Mouse (Mus musculus) small intestine, adult 2 months (tissue): ENCODE data around the gene Ctss. TPM values are rescaled to one million over a fixed set of nuclear protein-coding genes. Genes with fewer than 3 reads are reported as not detected.

Experiments used
- H3K27ac ChIP-seq: fragments of 200-500 bp; 2 replicates; pipeline ENCODE4 v1.5.1; 2012; ENCODE audit warnings: low read depth, low read length, control low read depth, inconsistent platforms; ENCODE audit not compliant: insufficient read depth
- H3K27me3 ChIP-seq: fragments of 200-500 bp; 2 replicates; pipeline ENCODE4 v1.6.1; 2012; ENCODE audit warnings: mild to moderate bottlenecking, moderate library complexity, low read length, inconsistent platforms; ENCODE audit not compliant: control insufficient read depth, insufficient read depth
- H3K36me3 ChIP-seq: fragments of 200-500 bp; 2 replicates; pipeline ENCODE4 v1.6.1; 2012; ENCODE audit warnings: mild to moderate bottlenecking, low read length, control low read depth, inconsistent platforms; ENCODE audit not compliant: control insufficient read depth, insufficient read depth
- H3K4me1 ChIP-seq: fragments of 200-500 bp; 2 replicates; pipeline ENCODE4 v1.6.1; 2012; ENCODE audit warnings: low read length, inconsistent platforms, mixed read lengths; ENCODE audit not compliant: control insufficient read depth, insufficient read depth, insufficient read length
- H3K4me3 ChIP-seq: fragments of 200-500 bp; 2 replicates; pipeline ENCODE4 v1.5.1; 2012; ENCODE audit warnings: low read depth, mild to moderate bottlenecking, control low read depth, inconsistent platforms, low read length, moderate library complexity
- CTCF ChIP-seq: fragments of 200-500 bp; IDR thresholded peaks from 2 replicates; pipeline ENCODE4 v1.5.1; 2012; ENCODE audit warnings: low read depth, mild to moderate bottlenecking, control low read depth, inconsistent platforms, low read length, moderate library complexity, mixed read lengths; ENCODE audit not compliant: insufficient replicate concordance, insufficient read length; ENCODE audit errors: extremely low read depth
- POLR2A ChIP-seq: fragments of 200-500 bp; IDR thresholded peaks from 2 replicates; pipeline ENCODE4 v1.6.1; 2012; ENCODE audit warnings: low read depth, mild to moderate bottlenecking, control low read depth, inconsistent platforms, low read length, moderate library complexity
- whole genome bisulfite sequencing: fragments of 180-500 bp; shearing (Covaris S2); methylation state at CpG from one replicate; pipeline ENCODE4 v1.1.7; 2018; 5-methylcytosine and 5-hydroxymethylcytosine counted together
- polyA plus RNA-seq: library from polyadenylated mRNA; depleted of rRNA; stranded (reverse); fragments of >200 nt; gene quantifications from 2 replicates; pipeline ENCODE4 v1.2.3, GENCODE M21; 2012; rRNA removed

Gene Ctss
- polyA plus RNA-seq, 1 experiment: 26.7 TPM

GRCm38 (mm10) chr3:95588604-95589086, 62.1 kb downstream of the Ctss start, which contains the start of gene Golph3l:
Gene Golph3l, plus strand, starts transcription at chr3:95588934.
- WGBS: under 1% methylated on average over 12 of the region's 12 CpGs
- H3K4me1 ChIP-seq: 0 out of 2 replicates have a peak, but pooled peaks cover 1% of the 10 kb centered on the region

GRCm38 (mm10) chr3:95598734-95599133, 72.1 kb downstream of the Ctss start:
- H3K36me3 ChIP-seq: peaks cover 29% of the 10 kb centered on the region
- H3K27ac ChIP-seq: no peak overlapping the region
- H3K27me3 ChIP-seq: no peaks in the 10 kb centered on the region
- no peak overlapping the region for H3K4me3 ChIP-seq
- peaks cover 10% of the 10 kb centered on the region; the same call in 1 of the 2 replicates for H3K4me1 ChIP-seq
- TF ChIP-seq POLR2A: no peak

More at GRCm38 (mm10) chr3:95588604-95589086, 62.1 kb downstream of the Ctss start, which contains the start of gene Golph3l:
- H3K27me3 ChIP-seq: no peaks in the 10 kb centered on the region
- peaks cover 18% of the 10 kb centered on the region for H3K36me3 ChIP-seq
- peak within 1 kb of the TSS; percentile 92 for H3K27ac ChIP-seq
- TF ChIP-seq POLR2A: no peak
- H3K4me3 ChIP-seq: peak within 1 kb of the TSS; percentile 80

- Histone ChIP-seq H3K4me1 (peaks cover 10% of the 10 kb centered on the region; the same call in 1 of the 2 replicates), H3K27ac (peak overlapping the region; percentile 61), H3K4me3 (no peak overlapping the region), H3K36me3 (peaks cover 18% of the 10 kb centered on the region), H3K27me3 (no peaks in the 10 kb centered on the region)
- no peak for TF ChIP-seq POLR2A
- no peak for TF ChIP-seq CTCF
- whole genome bisulfite sequencing: 24% methylated on average over 3 of the region's 3 CpGs
Observed at GRCm38 (mm10) chr3:95601287-95601686, 74.7 kb downstream of the Ctss start.

Other genes with a start within 250 kb of the Ctss start
- 58.5 and 89.2 TPM in 2 replicates for gene Mindy1, start 245.4 kb upstream of the Ctss start, polyA plus RNA-seq
- 4.4 and 11.5 TPM in 2 replicates for gene Prune1, start 244.7 kb upstream of the Ctss start, polyA plus RNA-seq
- gene Anxa9, start 219.6 kb upstream of the Ctss start, polyA plus RNA-seq: 0.52 and 0.65 TPM in 2 replicates
- 51.3 and 84.0 TPM in 2 replicates for gene Cers2, start 212.0 kb upstream of the Ctss start, polyA plus RNA-seq
- 3.3 and 5.3 TPM in 2 replicates for gene Setdb1, start 169.6 kb upstream of the Ctss start, polyA plus RNA-seq
- not detected in 2 replicates for gene 4930558C23Rik, start 123.9 kb upstream of the Ctss start, polyA plus RNA-seq
- 11.7 and 29.5 TPM in 2 replicates for gene Arnt, start 92.4 kb upstream of the Ctss start, polyA plus RNA-seq
- gene Ctsk, start 27.5 kb upstream of the Ctss start, polyA plus RNA-seq: 0.81 and 0.85 TPM in 2 replicates
- gene Hormad1, start 32.9 kb downstream of the Ctss start, polyA plus RNA-seq: not detected in 2 replicates
- gene Golph3l, start 62.1 kb downstream of the Ctss start, polyA plus RNA-seq: 1.8 and 4.8 TPM in 2 replicates
- 5.2 and 10.1 TPM in 2 replicates for gene Ensa, start 98.2 kb downstream of the Ctss start, polyA plus RNA-seq
- 119 and 327 TPM in 2 replicates for gene Mcl1, start 132.0 kb downstream of the Ctss start, polyA plus RNA-seq
- 6.4 and 8.2 TPM in 2 replicates for gene Adamtsl4, start 161.1 kb downstream of the Ctss start, polyA plus RNA-seq
- gene Ecm1, start 212.8 kb downstream of the Ctss start, polyA plus RNA-seq: 157 and 174 TPM in 2 replicates
- 10.9 and 21.3 TPM in 2 replicates for gene Tars2, start 233.4 kb downstream of the Ctss start, polyA plus RNA-seq